Mouse (Mus musculus) CH12.LX (cell line): Measurements from ENCODE around the gene Foxg1. TPM values are rescaled to one million over a fixed set of nuclear protein-coding genes. Genes with fewer than 3 reads are reported as not detected.

ENCODE experiments used
- DNase-seq: peaks from one replicate; pipeline ENCODE4 v3.0.0-alpha.2; 2013; ENCODE audit errors: extremely low read depth
- H3K27ac ChIP-seq: 2 replicates; pipeline ENCODE4 v1.5.1; 2012; ENCODE audit warnings: low read depth, mild to moderate bottlenecking, control low read depth, moderate library complexity; ENCODE audit not compliant: insufficient read depth
- H3K27me3 ChIP-seq: replicated peaks from 2 replicates; pipeline ENCODE3; 2012; ENCODE audit warnings: inconsistent platforms
- H3K36me3 ChIP-seq, 2 experiments: replicated peaks in 1 of 2; 2 replicates each; pipeline versions ENCODE3 to v1.6.1; 2012; ENCODE audit warnings: inconsistent platforms in 1 of 2, low read length in 1 of 2, mild to moderate bottlenecking in 1 of 2, mixed read lengths in 1 of 2, moderate library complexity in 1 of 2; ENCODE audit not compliant: control insufficient read depth in 1 of 2, insufficient read depth in 1 of 2
- H3K4me1 ChIP-seq, 2 experiments: 2 replicates each; pipeline ENCODE4 v1.6.1; 2012; ENCODE audit warnings: inconsistent platforms in 1 of 2, moderate library complexity in 1 of 2; ENCODE audit not compliant: insufficient read depth in 2 of 2, control insufficient read depth in 1 of 2
- H3K4me2 ChIP-seq: 2 replicates; pipeline ENCODE4 v1.6.1; 2012; ENCODE audit warnings: low read depth, mild to moderate bottlenecking, control low read depth; ENCODE audit not compliant: poor library complexity, insufficient read depth, severe bottlenecking
- H3K4me3 ChIP-seq, 3 experiments: fragments of 150-350 bp in 1 of 3; sonication (generic) in 1 of 3; replicated peaks in 1 of 3; 2 replicates each; pipeline versions ENCODE3 to v1.5.1; 2011 to 2012; ENCODE audit warnings: low read depth in 2 of 3, low read length in 2 of 3, mild to moderate bottlenecking in 2 of 3, moderate library complexity in 2 of 3, control low read depth in 1 of 3, improper control_type of control experiment in 1 of 3, inconsistent platforms in 1 of 3, mixed read lengths in 1 of 3; ENCODE audit not compliant: poor library complexity in 1 of 3
- H3K79me2 ChIP-seq: replicated peaks from 2 replicates; pipeline ENCODE4 v1.6.1; 2012; ENCODE audit warnings: mild to moderate bottlenecking, moderate library complexity; ENCODE audit not compliant: control insufficient read depth, poor library complexity, insufficient read depth, severe bottlenecking; ENCODE audit errors: extremely low read depth
- H3K9ac ChIP-seq: 2 replicates; pipeline ENCODE4 v1.6.1; 2012; ENCODE audit warnings: low read depth, mild to moderate bottlenecking, control low read depth, moderate library complexity; ENCODE audit not compliant: insufficient read depth
- H3K9me3 ChIP-seq: replicated peaks from 2 replicates; pipeline ENCODE3; 2012; ENCODE audit warnings: low read length, inconsistent platforms, mixed read lengths
- BHLHE40 ChIP-seq: IDR thresholded peaks from 2 replicates; pipeline ENCODE4 v1.6.1; 2011; ENCODE audit warnings: mild to moderate bottlenecking, low read depth, low read length, improper control_type of control experiment
- CHD1 ChIP-seq: IDR thresholded peaks from 2 replicates; pipeline ENCODE4 v1.6.1; 2012; ENCODE audit warnings: low read depth, low read length, improper control_type of control experiment, inconsistent platforms
- E2F4 ChIP-seq: IDR thresholded peaks from 2 replicates; pipeline ENCODE4 v1.6.1; 2011; ENCODE audit warnings: low read depth, low read length, improper control_type of control experiment; ENCODE audit not compliant: insufficient replicate concordance
- EP300 ChIP-seq: IDR thresholded peaks from 2 replicates; pipeline ENCODE4 v1.6.1; 2011; ENCODE audit warnings: low read length, improper control_type of control experiment
- ETS1 ChIP-seq: conservative IDR thresholded peaks from 2 replicates; pipeline ENCODE4 v1.6.1; 2012; ENCODE audit warnings: low read depth, mild to moderate bottlenecking, inconsistent platforms, low read length, improper control_type of control experiment, moderate library complexity
- GABPA ChIP-seq: IDR thresholded peaks from 2 replicates; pipeline ENCODE4 v1.6.1; 2012; ENCODE audit warnings: low read depth, low read length, improper control_type of control experiment, inconsistent platforms; ENCODE audit not compliant: insufficient replicate concordance
- KAT2A ChIP-seq: IDR thresholded peaks from 2 replicates; pipeline ENCODE4 v1.6.1; 2012; ENCODE audit warnings: low read length, improper control_type of control experiment, inconsistent platforms; ENCODE audit not compliant: insufficient replicate concordance
- MAFK ChIP-seq: IDR thresholded peaks from 2 replicates; pipeline ENCODE4 v1.6.1; 2011; ENCODE audit warnings: low read length, improper control_type of control experiment; ENCODE audit not compliant: insufficient replicate concordance
- MAX ChIP-seq: IDR thresholded peaks from 2 replicates; pipeline ENCODE4 v1.6.1; 2011; ENCODE audit warnings: low read length, improper control_type of control experiment
- MAZ ChIP-seq: IDR thresholded peaks from 2 replicates; pipeline ENCODE4 v1.6.1; 2012; ENCODE audit warnings: low read depth, mild to moderate bottlenecking, inconsistent platforms, low read length, improper control_type of control experiment, moderate library complexity
- MEF2A ChIP-seq: IDR thresholded peaks from 2 replicates; pipeline ENCODE4 v1.6.1; 2014; ENCODE audit warnings: low read depth, mild to moderate bottlenecking, inconsistent platforms, low read length, improper control_type of control experiment, borderline replicate concordance
- MYC ChIP-seq: IDR thresholded peaks from 2 replicates; pipeline ENCODE4 v1.6.1; 2011; ENCODE audit warnings: low read depth, mild to moderate bottlenecking, improper control_type of control experiment, low read length
- NELFE ChIP-seq: IDR thresholded peaks from 2 replicates; pipeline ENCODE4 v1.6.1; 2011; ENCODE audit warnings: low read depth, low read length, improper control_type of control experiment
- PAX5 ChIP-seq: IDR thresholded peaks from 2 replicates; pipeline ENCODE4 v1.6.1; 2012; ENCODE audit warnings: low read length, inconsistent platforms, mixed read lengths
- POLR2A ChIP-seq: IDR thresholded peaks from 2 replicates; pipeline ENCODE4 v1.6.1; 2011; ENCODE audit warnings: low read depth, mild to moderate bottlenecking, improper control_type of control experiment, low read length
- POLR2AphosphoS2 ChIP-seq: IDR thresholded peaks from 2 replicates; pipeline ENCODE4 v1.6.1; 2011; ENCODE audit warnings: low read depth, low read length, improper control_type of control experiment
- RAD21 ChIP-seq: IDR thresholded peaks from 2 replicates; pipeline ENCODE4 v1.6.1; 2011; ENCODE audit warnings: low read depth, mild to moderate bottlenecking, low read length, improper control_type of control experiment, moderate library complexity
- RCOR1 ChIP-seq: conservative IDR thresholded peaks from 2 replicates; pipeline ENCODE4 v1.6.1; 2012; ENCODE audit warnings: low read depth, mild to moderate bottlenecking, inconsistent platforms, low read length, improper control_type of control experiment
- SIN3A ChIP-seq: IDR thresholded peaks from 2 replicates; pipeline ENCODE4 v1.6.1; 2012; ENCODE audit warnings: low read length, improper control_type of control experiment, inconsistent platforms
- UBTF ChIP-seq: IDR thresholded peaks from 2 replicates; pipeline ENCODE4 v1.6.1; 2012; ENCODE audit warnings: low read depth, mild to moderate bottlenecking, inconsistent platforms, low read length, improper control_type of control experiment, moderate library complexity
- USF2 ChIP-seq: conservative IDR thresholded peaks from 2 replicates; pipeline ENCODE4 v1.6.1; 2011; ENCODE audit warnings: low read depth, low read length, improper control_type of control experiment
- ZC3H11A ChIP-seq: IDR thresholded peaks from 2 replicates; pipeline ENCODE4 v1.6.1; 2012; ENCODE audit warnings: low read depth, mild to moderate bottlenecking, inconsistent platforms, low read length, improper control_type of control experiment
- ZKSCAN1 ChIP-seq: IDR thresholded peaks from 2 replicates; pipeline ENCODE4 v1.6.1; 2012; ENCODE audit warnings: low read depth, inconsistent platforms, low read length, improper control_type of control experiment, borderline replicate concordance
- ZNF384 ChIP-seq: IDR thresholded peaks from 2 replicates; pipeline ENCODE4 v1.6.1; 2012; ENCODE audit warnings: low read depth, low read length, improper control_type of control experiment, inconsistent platforms
- dilution Hi-C: fragments of 300-500 bp; cut with MboI; formaldehyde crosslinking; loops from 2 replicates; pipeline ENCODE4 v1.14.3; 2020; ENCODE audit warnings: low sequenced_read_pairs; ENCODE audit not compliant: extremely low pct_unique_long_range_greater_than_20kb, extremely low pct_ligation_motif_present
- in situ Hi-C: fragments of 300-500 bp; cut with MboI; formaldehyde crosslinking; loops from 3 replicates; pipeline ENCODE4 v1.14.3; 2019; ENCODE audit warnings: low sequenced_read_pairs, low pct_ligation_motif_present, low pct_unique_long_range_greater_than_20kb, mixed read lengths
- polyA plus RNA-seq: library from polyadenylated mRNA; unstranded; fragments of >175 nt; gene quantifications from 2 replicates; pipeline ENCODE4 v1.2.1, GENCODE M21; 2012; ENCODE audit warnings: low read depth; ENCODE audit not compliant: insufficient read length
- total RNA-seq, 2 experiments: library from RNA; depleted of rRNA; stranded (reverse); fragments of 300-350 nt in 1 of 2; fragments of >200 nt in 1 of 2; gene quantifications; 2 replicates each; pipeline ENCODE4 v1.2.3; 2012 to 2014

The Foxg1 gene
- total and polyA plus RNA-seq, 3 experiments, result not detected

- Histone ChIP-seq H3K9me3 (peaks cover 38% of the 10 kb centered on the region), H3K4me2 (no peak overlapping the region), H3K36me3 (no peaks in the 10 kb centered on the region), H3K27ac (no peak overlapping the region), H3K27me3 (no peaks in the 10 kb centered on the region), H3K4me3 (no peak overlapping the region), H3K79me2 (no peaks in the 10 kb centered on the region), H3K4me1 (no peaks in the 10 kb centered on the region), H3K9ac (no peak overlapping the region)
- TF ChIP-seq ETS1 (no peak), MAZ (no peak), ZC3H11A (no peak), BHLHE40 (no peak), SIN3A (no peak), MYC (no peak), GABPA (no peak), E2F4 (no peak), POLR2AphosphoS2 (no peak), KAT2A (no peak), RAD21 (no peak), ZKSCAN1 (no peak), MEF2A (no peak), MAFK (no peak), MAX (no peak)
- in situ Hi-C loops, result no loop called here
- dilution Hi-C loops, result no loop called here
- no peak for DNase-seq
Measured at GRCm38 (mm10) chr12:49392876-49393275, 10.4 kb downstream of the Foxg1 start.

DNA sequence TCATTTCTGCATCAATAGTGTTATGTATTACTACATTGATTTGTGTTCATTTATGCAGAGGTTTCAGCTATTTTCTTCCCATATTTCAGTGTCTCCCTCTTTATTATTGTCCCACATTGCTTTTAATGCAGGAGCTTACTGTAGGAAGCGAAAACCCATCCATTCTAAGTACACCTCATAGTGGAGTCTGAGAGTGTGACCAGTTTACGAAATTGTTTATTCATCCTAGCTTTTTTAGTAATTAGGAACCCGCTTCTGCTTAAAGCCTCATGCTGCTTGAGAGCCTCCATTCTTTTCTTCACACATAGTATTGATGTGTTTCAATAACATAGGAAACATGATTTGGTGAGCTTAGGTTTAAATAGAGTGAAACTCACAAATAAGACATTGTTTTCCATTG is 11.2 kb downstream of the Foxg1 start:
- dilution Hi-C loops (no loop called here), in situ Hi-C loops (no loop called here)
- Histone ChIP-seq H3K9ac (no peak overlapping the region), H3K9me3 (peaks cover 41% of the 10 kb centered on the region), H3K4me2 (no peak overlapping the region), H3K79me2 (no peaks in the 10 kb centered on the region), H3K27me3 (no peaks in the 10 kb centered on the region), H3K4me3 (no peak overlapping the region), H3K36me3 (no peaks in the 10 kb centered on the region), H3K27ac (no peak overlapping the region), H3K4me1 (no peaks in the 10 kb centered on the region)
- TF ChIP-seq E2F4, result no peak
- no peak for TF ChIP-seq UBTF
- TF ChIP-seq PAX5, result no peak
- no peak for TF ChIP-seq KAT2A
- no peak for TF ChIP-seq CHD1
- TF ChIP-seq GABPA, result no peak
- no peak for TF ChIP-seq POLR2A
- TF ChIP-seq MEF2A, result no peak
- TF ChIP-seq MYC, result no peak
- TF ChIP-seq RCOR1, result no peak
- no peak for TF ChIP-seq NELFE
- no peak for TF ChIP-seq USF2
- no peak for TF ChIP-seq SIN3A
- no peak for TF ChIP-seq MAX
- no peak for TF ChIP-seq RAD21
- no peak for TF ChIP-seq MAZ
- no peak for TF ChIP-seq ETS1
- no peak for TF ChIP-seq EP300
- TF ChIP-seq ZNF384, result no peak
- no peak for DNase-seq
